Mouse (Mus musculus) C2C12 (cell line): ENCODE results near the gene 2900026A02Rik. TPM values are rescaled to one million over a fixed set of nuclear protein-coding genes. Genes with fewer than 3 reads are reported as not detected.

Source experiments
- H3K27me3 ChIP-seq: one replicate; pipeline ENCODE4 v1.6.1; 2011; ENCODE audit not compliant: control insufficient read depth, insufficient read depth, insufficient read length
- H3K36me3 ChIP-seq: one replicate; pipeline ENCODE4 v1.6.1; 2011; ENCODE audit not compliant: control insufficient read depth, insufficient read depth
- H3K4me3 ChIP-seq: one replicate; pipeline ENCODE4 v1.5.1; 2011; ENCODE audit warnings: mild to moderate bottlenecking, control low read depth; ENCODE audit not compliant: poor library complexity, insufficient read depth, severe bottlenecking
- H3K79me2 ChIP-seq: one replicate; pipeline ENCODE4 v1.6.1; 2011; ENCODE audit not compliant: control insufficient read depth, insufficient read depth
- H3K79me3 ChIP-seq: one replicate; pipeline ENCODE4 v1.6.1; 2011; ENCODE audit warnings: low read depth, control low read depth
- H3ac ChIP-seq: one replicate; pipeline ENCODE3; 2011; ENCODE audit warnings: low read depth; ENCODE audit not compliant: control insufficient read depth, insufficient read length
- CEBPB ChIP-seq: IDR thresholded peaks from one replicate; pipeline ENCODE4 v1.6.1; 2011; ENCODE audit warnings: low read depth, mild to moderate bottlenecking, control low read depth, moderate library complexity
- CTCF ChIP-seq: IDR thresholded peaks from one replicate; pipeline ENCODE4 v1.5.1; 2011; ENCODE audit not compliant: control insufficient read depth, insufficient read depth, insufficient read length
- FOSL1 ChIP-seq: IDR thresholded peaks from one replicate; pipeline ENCODE4 v1.8.0; 2011; ENCODE audit warnings: mild to moderate bottlenecking, low read length; ENCODE audit not compliant: poor library complexity, insufficient read depth, severe bottlenecking
- MAX ChIP-seq: IDR thresholded peaks from one replicate; pipeline ENCODE4 v1.6.1; 2011; ENCODE audit warnings: mild to moderate bottlenecking, control low read depth
- MYOD1 ChIP-seq: IDR thresholded peaks from one replicate; pipeline ENCODE4 v1.6.1; 2011; ENCODE audit warnings: low read depth; ENCODE audit not compliant: control insufficient read depth, insufficient read length
- MYOG ChIP-seq: IDR thresholded peaks from one replicate; pipeline ENCODE4 v1.6.1; 2011; ENCODE audit not compliant: control insufficient read depth, insufficient read length; ENCODE audit errors: extremely low read depth
- USF1 ChIP-seq: IDR thresholded peaks from one replicate; pipeline ENCODE4 v1.6.1; 2011; ENCODE audit warnings: low read depth, mild to moderate bottlenecking, control low read depth, moderate library complexity
- polyA plus RNA-seq: library from polyadenylated mRNA; unstranded; fragments of >200 nt; fragmentation: generic; extraction: Trizol; gene quantifications from one replicate; pipeline ENCODE4 v1.2.1, GENCODE M21; 2012; ENCODE audit warnings: missing spikeins

Gene 2900026A02Rik
- polyA plus RNA-seq, 1 experiment = 8.4 TPM

GRCm38 (mm10) chr5:113146656-113147055 is 74.4 kb downstream of the 2900026A02Rik start:
- Histone ChIP-seq H3ac (no peak overlapping the region), H3K79me2 (no peaks in the 10 kb centered on the region), H3K79me3 (no peaks in the 10 kb centered on the region), H3K27me3 (no peaks in the 10 kb centered on the region), H3K4me3 (no peak overlapping the region), H3K36me3 (no peaks in the 10 kb centered on the region)
- TF ChIP-seq MYOD1 = no peak
- no peak for TF ChIP-seq USF1
- TF ChIP-seq FOSL1 = no peak
- TF ChIP-seq CTCF = no peak
- TF ChIP-seq MAX = no peak
- no peak for TF ChIP-seq CEBPB
- no peak for TF ChIP-seq MYOG

GRCm38 (mm10) chr5:113145171-113145570 is 75.9 kb downstream of the 2900026A02Rik start:
- H3K36me3 ChIP-seq = no peaks in the 10 kb centered on the region
- no peak overlapping the region for H3ac ChIP-seq
- no peaks in the 10 kb centered on the region for H3K79me3 ChIP-seq
- H3K4me3 ChIP-seq = no peak overlapping the region
- no peaks in the 10 kb centered on the region for H3K27me3 ChIP-seq
- no peak for TF ChIP-seq MAX
- no peaks in the 10 kb centered on the region for H3K79me2 ChIP-seq

GRCm38 (mm10) chr5:113142486-113142885 is 78.5 kb downstream of the 2900026A02Rik start:
- Histone ChIP-seq H3K4me3 (no peak overlapping the region), H3K79me3 (no peaks in the 10 kb centered on the region), H3K36me3 (no peaks in the 10 kb centered on the region), H3ac (no peak overlapping the region), H3K79me2 (no peaks in the 10 kb centered on the region), H3K27me3 (no peaks in the 10 kb centered on the region)
- TF ChIP-seq FOSL1 = no peak
- TF ChIP-seq USF1 = no peak
- TF ChIP-seq MAX = no peak
- TF ChIP-seq CEBPB = no peak
- TF ChIP-seq MYOD1 = no peak
- no peak for TF ChIP-seq MYOG
- no peak for TF ChIP-seq CTCF

- Histone ChIP-seq H3K36me3 (no peaks in the 10 kb centered on the region), H3K27me3 (no peaks in the 10 kb centered on the region), H3K79me2 (no peaks in the 10 kb centered on the region), H3ac (no peak overlapping the region), H3K4me3 (no peak overlapping the region), H3K79me3 (no peaks in the 10 kb centered on the region)
- no peak for TF ChIP-seq MYOD1
- no peak for TF ChIP-seq FOSL1
- TF ChIP-seq MYOG = no peak
- TF ChIP-seq CTCF = no peak
- no peak for TF ChIP-seq USF1
- no peak for TF ChIP-seq CEBPB
- no peak for TF ChIP-seq MAX
These were observed 79.0 kb downstream of the 2900026A02Rik start for GRCm38 (mm10) chr5:113142018-113142417.

GRCm38 (mm10) chr5:113140872-113141271 is 80.2 kb downstream of the 2900026A02Rik start:
- Histone ChIP-seq H3K79me2 (no peaks in the 10 kb centered on the region), H3K79me3 (no peaks in the 10 kb centered on the region), H3K36me3 (no peaks in the 10 kb centered on the region), H3K27me3 (no peaks in the 10 kb centered on the region), H3K4me3 (no peak overlapping the region), H3ac (no peak overlapping the region)
- TF ChIP-seq MYOD1 = no peak
- no peak for TF ChIP-seq CTCF
- no peak for TF ChIP-seq FOSL1
- TF ChIP-seq CEBPB = no peak
- no peak for TF ChIP-seq USF1
- no peak for TF ChIP-seq MYOG
- TF ChIP-seq MAX = no peak

GRCm38 (mm10) chr5:113140051-113140450 is 81.0 kb downstream of the 2900026A02Rik start:
- H3K36me3 ChIP-seq = no peaks in the 10 kb centered on the region
- no peaks in the 10 kb centered on the region for H3K79me3 ChIP-seq
- H3ac ChIP-seq = no peak overlapping the region
- no peak overlapping the region for H3K4me3 ChIP-seq
- no peaks in the 10 kb centered on the region for H3K79me2 ChIP-seq
- TF ChIP-seq FOSL1 = no peak
- TF ChIP-seq MAX = no peak
- no peak for TF ChIP-seq MYOD1
- TF ChIP-seq CTCF = no peak
- no peak for TF ChIP-seq USF1
- H3K27me3 ChIP-seq = no peaks in the 10 kb centered on the region
